Mouse (Mus musculus): ENCODE data around the gene Mthfsd.

DNA sequence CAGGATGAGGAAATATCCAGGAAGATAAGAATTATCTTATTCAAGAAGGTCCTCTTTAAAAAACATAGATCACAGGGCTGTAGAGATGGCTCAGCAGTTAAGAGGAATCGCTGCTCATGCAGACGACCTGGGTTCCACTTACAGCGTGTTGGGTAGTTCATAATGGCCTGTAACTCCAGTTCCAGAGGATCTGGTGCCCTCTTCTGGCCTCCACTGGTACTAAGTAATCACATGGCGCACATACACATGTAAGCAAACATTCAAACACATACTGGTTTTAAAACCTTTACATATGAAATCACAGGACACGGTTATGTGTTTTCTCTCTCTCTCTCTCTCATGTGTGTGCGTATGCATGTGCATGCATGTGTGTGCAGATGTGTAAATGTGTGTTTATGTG is 28.7 kb upstream of the Mthfsd start:
- no peak for TF ChIP-seq POLR2A (IDR thresholded peaks at IDR 0.05; ENCODE audit: borderline replicate concordance, extremely low read depth, insufficient read depth, insufficient read length, poor library complexity, severe bottlenecking)
- no peak for TF ChIP-seq CTCF (IDR thresholded peaks at IDR 0.05; ENCODE audit: borderline replicate concordance, extremely low read depth, insufficient read depth, insufficient read length)

Measured in brain, embryonic 14.5 days (tissue).